Mouse (Mus musculus) forebrain, embryonic 14.5 days (tissue): ENCODE measurements at regions not wholly inside any gene's neighbourhood (a gene's known extent, or its start where the extent isn't known, plus 50 kb on each side); places are given as distances from the start of the nearest gene placed in this dataset.

ENCODE experiments used
- ATAC-seq: fragments of 200-750 bp; cut with Nextera tagmentation; 2 replicates; pipeline ENCODE4 v1.8.0; 2017; ENCODE audit warnings: mild to moderate bottlenecking, moderate library complexity
- DNase-seq: peaks from one replicate; pipeline ENCODE4 v3.0.0-alpha.2; 2015; ENCODE audit warnings: low spot score
- H3K27ac ChIP-seq: fragments of 300-500 bp; sonication (generic); 2 replicates; pipeline ENCODE4 v1.5.1; 2014; ENCODE audit warnings: low read depth, mild to moderate bottlenecking, control low read depth, low read length, moderate library complexity
- H3K27me3 ChIP-seq: fragments of 300-500 bp; sonication (generic); replicated peaks from 2 replicates; pipeline ENCODE4 v1.6.1; 2014; ENCODE audit warnings: low read length, control low read depth, mixed read lengths; ENCODE audit not compliant: control insufficient read depth, insufficient read depth
- H3K36me3 ChIP-seq: fragments of 300-500 bp; sonication (generic); 2 replicates; pipeline ENCODE4 v1.6.1; 2014; ENCODE audit warnings: low read length, control low read depth; ENCODE audit not compliant: control insufficient read depth, insufficient read depth
- H3K4me1 ChIP-seq: fragments of 300-500 bp; sonication (generic); 2 replicates; pipeline ENCODE4 v1.6.1; 2014; ENCODE audit warnings: antibody characterized with exemption, low read length, control low read depth; ENCODE audit not compliant: control insufficient read depth, insufficient read depth
- H3K4me2 ChIP-seq: fragments of 300-500 bp; sonication (generic); 2 replicates; pipeline ENCODE4 v1.6.1; 2014; ENCODE audit warnings: mild to moderate bottlenecking, control low read depth, low read length
- H3K4me3 ChIP-seq: fragments of 300-500 bp; sonication (generic); 2 replicates; pipeline ENCODE4 v1.5.1; 2014; ENCODE audit warnings: low read depth, low read length, control low read depth
- H3K9ac ChIP-seq: fragments of 300-500 bp; sonication (generic); 2 replicates; pipeline ENCODE4 v1.6.1; 2014; ENCODE audit warnings: mild to moderate bottlenecking, low read length, control low read depth, moderate library complexity
- H3K9me3 ChIP-seq: fragments of 300-500 bp; sonication (generic); replicated peaks from 2 replicates; pipeline ENCODE4 v1.6.1; 2016; ENCODE audit warnings: low read length, control low read depth, mixed read lengths; ENCODE audit not compliant: control insufficient read depth
- WGBS: fragments of 180-500 bp; shearing (Covaris S2); extraction: QIAGEN DNeasy Blood & Tissue Kit; methylation state at CpG from one replicate; pipeline ENCODE4 v1.1.7; 2014; 5-methylcytosine and 5-hydroxymethylcytosine counted together

DNA sequence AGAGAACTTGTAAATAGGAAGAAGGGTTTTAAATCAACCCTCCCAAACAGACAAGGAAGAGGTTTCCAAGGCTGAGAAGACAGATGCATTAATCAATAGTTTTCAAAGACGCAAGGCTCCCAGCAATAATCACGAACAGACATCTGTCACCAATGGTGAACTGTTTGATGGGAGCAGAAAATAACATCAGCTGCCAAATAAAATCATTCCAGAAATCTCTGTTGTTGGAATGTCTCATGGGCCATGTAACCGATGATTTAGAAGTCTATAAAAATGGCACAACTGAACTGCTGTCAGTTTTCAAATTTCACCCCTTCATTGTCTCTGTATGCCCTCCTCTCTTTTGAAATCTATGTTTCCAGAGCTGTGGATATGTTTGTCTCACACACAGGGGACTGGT, 152.7 kb downstream of the Ccdc71l start:
- no peaks in the 10 kb centered on the region for H3K9me3 ChIP-seq
- H3K4me1 ChIP-seq, result no peaks in the 10 kb centered on the region
- H3K9ac ChIP-seq, result no peak overlapping the region
- no peaks in the 10 kb centered on the region for H3K27me3 ChIP-seq
- H3K27ac ChIP-seq, result no peak overlapping the region
- DNase-seq, result no peak
- no peak overlapping the region for H3K4me2 ChIP-seq
- H3K4me3 ChIP-seq, result no peak overlapping the region
- 93% methylated on average over 3 of the region's 3 CpGs for WGBS
- no peaks in the 10 kb centered on the region for H3K36me3 ChIP-seq
- ATAC-seq, result no peak

DNA sequence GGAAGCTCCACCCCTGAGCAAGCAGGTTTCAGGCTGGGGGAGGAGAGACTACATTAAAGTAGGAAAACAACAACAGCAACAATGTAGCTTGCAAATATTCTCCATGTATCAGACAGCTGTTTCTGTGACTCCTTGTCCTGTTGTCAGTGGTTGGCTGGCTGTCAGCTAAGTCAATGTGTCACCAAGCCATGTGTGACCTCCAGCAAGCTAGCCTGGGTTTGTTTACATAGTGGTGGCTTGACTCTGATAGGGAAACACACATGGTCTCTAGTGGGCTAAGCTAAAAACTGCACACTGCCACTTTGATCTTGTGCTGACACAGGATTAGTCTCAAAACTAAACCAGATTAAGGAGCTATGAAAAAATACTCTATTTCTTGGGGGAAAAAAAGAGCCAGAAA, 155.1 kb downstream of the Ccdc71l start:
- ATAC-seq (no peak), DNase-seq (no peak)
- Histone ChIP-seq H3K9me3 (no peaks in the 10 kb centered on the region), H3K27ac (no peak overlapping the region), H3K4me1 (no peaks in the 10 kb centered on the region), H3K27me3 (no peaks in the 10 kb centered on the region), H3K9ac (no peak overlapping the region), H3K36me3 (no peaks in the 10 kb centered on the region), H3K4me2 (no peak overlapping the region), H3K4me3 (no peak overlapping the region)

DNA sequence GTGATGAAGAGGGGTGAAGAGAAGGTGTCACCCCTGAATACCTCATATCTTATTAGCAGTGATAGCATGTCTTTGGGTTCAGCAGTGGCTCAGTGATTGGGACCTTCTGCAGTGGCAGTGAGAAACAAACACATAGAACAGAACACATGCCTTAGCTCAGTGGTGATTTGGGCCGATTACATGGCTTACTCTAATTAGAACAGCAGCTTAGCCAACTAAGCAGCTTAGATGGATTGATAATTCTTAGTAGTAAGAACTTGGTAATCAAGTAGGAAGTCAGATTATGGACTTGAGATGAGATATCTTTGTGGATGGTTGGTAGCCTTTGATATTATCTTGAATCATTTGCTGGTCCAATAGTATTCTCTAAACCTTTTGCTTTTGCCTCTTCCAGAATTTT, 167.0 kb downstream of the Ccdc71l start:
- H3K36me3 ChIP-seq, result no peaks in the 10 kb centered on the region
- no peak overlapping the region for H3K9ac ChIP-seq
- no peak for DNase-seq
- H3K9me3 ChIP-seq, result peaks cover 12% of the 10 kb centered on the region
- no peak overlapping the region for H3K4me3 ChIP-seq
- WGBS, result 93% methylated on average over 1 of the region's 1 CpGs
- no peaks in the 10 kb centered on the region for H3K27me3 ChIP-seq
- H3K27ac ChIP-seq, result no peak overlapping the region
- H3K4me2 ChIP-seq, result no peak overlapping the region
- H3K4me1 ChIP-seq, result no peaks in the 10 kb centered on the region
- ATAC-seq, result no peak

DNA sequence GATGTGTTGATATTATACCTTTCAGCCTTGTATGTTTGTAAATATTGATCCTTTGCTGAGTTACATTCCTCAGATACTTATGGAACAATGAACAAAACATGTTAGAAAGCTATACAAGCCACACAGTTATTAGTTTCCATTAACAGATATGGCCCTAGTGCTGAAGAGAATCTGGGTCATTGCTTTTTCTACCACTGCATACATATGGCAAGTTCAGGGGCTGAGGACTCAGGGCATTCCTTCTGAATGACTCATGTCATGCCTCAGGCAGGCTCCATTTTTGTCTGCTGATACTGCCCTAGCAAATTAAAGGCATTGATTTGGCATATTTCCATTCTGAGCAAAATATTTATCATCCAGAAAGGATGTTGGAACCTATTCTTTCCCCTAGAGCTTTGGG, 167.9 kb downstream of the Ccdc71l start:
- H3K4me3 ChIP-seq, result no peak overlapping the region
- no peak overlapping the region for H3K27ac ChIP-seq
- DNase-seq, result no peak
- no peak overlapping the region for H3K4me2 ChIP-seq
- ATAC-seq, result no peak
- H3K27me3 ChIP-seq, result no peaks in the 10 kb centered on the region
- no peaks in the 10 kb centered on the region for H3K36me3 ChIP-seq
- no peak overlapping the region for H3K9ac ChIP-seq
- H3K4me1 ChIP-seq, result no peaks in the 10 kb centered on the region
- H3K9me3 ChIP-seq, result peaks cover 12% of the 10 kb centered on the region

DNA sequence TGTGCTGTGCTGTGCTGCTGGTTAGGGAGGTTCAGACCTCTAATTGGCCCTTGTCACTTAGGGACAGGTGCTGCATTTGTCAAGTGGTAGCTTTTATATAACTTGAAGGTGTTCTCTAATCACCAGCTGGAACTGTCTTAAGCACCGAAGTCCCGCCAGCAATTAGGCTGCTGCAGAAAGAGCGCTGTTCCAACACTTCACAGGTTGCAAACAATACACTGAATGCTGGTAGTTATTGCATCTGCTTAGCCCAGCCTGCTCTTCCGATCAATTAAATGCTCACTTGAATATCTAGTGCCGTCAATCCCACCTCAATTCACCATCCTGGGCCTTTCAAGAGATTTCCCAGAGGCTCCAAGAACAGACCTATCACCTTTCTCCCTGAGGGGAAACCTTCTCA, 175.3 kb downstream of the Ccdc71l start:
- H3K9me3 ChIP-seq, result peaks cover 4% of the 10 kb centered on the region
- H3K4me3 ChIP-seq, result no peak overlapping the region
- ATAC-seq, result peak; percentile 67
- WGBS, result 42% methylated on average over 5 of the region's 5 CpGs
- H3K4me1 ChIP-seq, result no peaks in the 10 kb centered on the region
- H3K36me3 ChIP-seq, result no peaks in the 10 kb centered on the region
- H3K27me3 ChIP-seq, result no peaks in the 10 kb centered on the region
- no peak overlapping the region for H3K27ac ChIP-seq
- H3K9ac ChIP-seq, result no peak overlapping the region
- H3K4me2 ChIP-seq, result no peak overlapping the region
- peak; percentile 19 for DNase-seq

DNA sequence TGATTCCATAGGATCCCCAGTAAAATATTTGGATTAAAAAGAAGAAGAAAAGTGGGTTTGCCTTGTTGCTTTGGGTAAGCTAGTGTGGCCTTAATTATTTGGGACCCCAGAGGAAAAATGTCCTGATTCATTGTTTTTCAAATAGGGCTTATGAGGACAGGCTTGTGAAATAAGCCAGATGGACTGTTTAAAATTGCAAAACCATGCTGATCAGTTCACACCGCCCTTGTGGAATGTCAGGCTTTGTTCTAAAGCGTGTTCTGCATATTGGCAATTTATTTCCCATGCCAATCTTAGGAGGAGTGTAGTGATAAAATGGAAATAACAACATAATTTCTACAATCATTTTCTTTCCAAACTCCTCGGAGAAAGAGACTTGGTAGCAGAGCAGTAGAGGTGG, 189.3 kb downstream of the Ccdc71l start:
- no peak overlapping the region for H3K4me3 ChIP-seq
- H3K9me3 ChIP-seq, result no peaks in the 10 kb centered on the region
- H3K27ac ChIP-seq, result no peak overlapping the region
- H3K9ac ChIP-seq, result no peak overlapping the region
- DNase-seq (peak; percentile 7), ATAC-seq (no peak)
- H3K4me2 ChIP-seq, result no peak overlapping the region
- no peaks in the 10 kb centered on the region for H3K27me3 ChIP-seq
- no peaks in the 10 kb centered on the region for H3K36me3 ChIP-seq
- H3K4me1 ChIP-seq, result no peaks in the 10 kb centered on the region
- WGBS, result 53% methylated on average over 3 of the region's 3 CpGs

DNA sequence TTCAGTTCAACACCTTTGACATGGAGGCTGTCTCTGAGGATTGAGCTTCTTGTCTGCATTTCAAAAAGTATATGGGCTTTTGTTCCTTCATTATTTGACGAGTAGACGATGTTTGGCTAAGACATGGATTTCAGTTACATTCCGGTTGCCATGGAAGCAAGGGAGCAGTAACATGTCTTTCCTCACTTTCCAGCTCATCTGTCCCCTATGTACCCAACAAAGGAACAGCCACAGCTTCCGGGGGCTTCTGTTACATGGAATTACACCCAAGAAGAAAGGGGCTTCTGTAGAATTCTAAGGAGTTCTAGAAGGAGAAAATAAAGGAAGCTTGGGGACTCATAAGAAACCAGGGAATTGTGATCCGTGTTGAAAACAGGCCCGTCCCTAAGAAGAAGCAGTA, 202.8 kb downstream of the Ccdc71l start:
- 66% methylated on average over 6 of the region's 6 CpGs for WGBS
- Histone ChIP-seq H3K4me1 (no peaks in the 10 kb centered on the region), H3K27me3 (no peaks in the 10 kb centered on the region), H3K27ac (no peak overlapping the region), H3K36me3 (no peaks in the 10 kb centered on the region), H3K9me3 (no peaks in the 10 kb centered on the region), H3K4me2 (no peak overlapping the region), H3K9ac (no peak overlapping the region), H3K4me3 (no peak overlapping the region)
- peak; percentile 3 for DNase-seq
- ATAC-seq, result no peak

DNA sequence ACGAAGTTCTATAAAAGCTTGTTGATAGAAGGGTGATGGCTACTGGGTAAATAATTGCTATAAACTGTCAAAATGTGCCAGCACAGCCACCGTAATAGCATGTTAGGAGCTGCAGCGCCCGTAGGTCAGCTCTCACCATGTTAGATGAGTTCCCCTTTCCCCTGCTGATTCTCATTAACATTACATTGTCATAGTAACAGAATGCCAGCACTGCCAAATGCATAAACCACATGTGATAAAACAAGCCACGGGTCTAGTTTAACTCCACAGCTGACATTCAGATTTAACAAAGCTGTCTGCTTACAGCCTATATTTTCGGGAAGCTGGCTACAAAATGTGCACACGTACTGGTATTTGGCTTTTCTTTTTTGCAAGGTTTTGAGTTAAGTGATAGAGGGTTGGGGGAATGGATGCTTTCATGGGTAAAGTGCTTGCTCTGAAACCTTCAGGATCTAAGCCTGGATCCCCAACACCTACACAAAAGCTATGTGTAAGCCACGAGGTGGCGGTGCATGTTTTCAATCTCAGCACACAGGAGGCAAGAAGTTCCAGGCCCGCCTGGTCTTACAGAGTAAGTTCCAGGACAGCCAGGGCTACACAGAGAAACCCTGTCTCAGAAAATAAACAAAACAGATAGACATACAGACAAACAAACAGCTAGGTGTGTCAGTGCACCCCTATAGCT, 217.1 kb upstream of the Nampt start:
- H3K27me3 ChIP-seq, result no peaks in the 10 kb centered on the region
- H3K4me2 ChIP-seq, result no peak overlapping the region
- peak; percentile 22 for DNase-seq
- 80% methylated on average over 10 of the region's 10 CpGs for WGBS
- H3K27ac ChIP-seq, result no peak overlapping the region
- H3K36me3 ChIP-seq, result no peaks in the 10 kb centered on the region
- ATAC-seq, result 0 out of 2 replicates have a peak, but pooled peaks have one; percentile 40
- H3K9me3 ChIP-seq, result no peaks in the 10 kb centered on the region
- no peak overlapping the region for H3K9ac ChIP-seq
- H3K4me1 ChIP-seq, result no peaks in the 10 kb centered on the region
- no peak overlapping the region for H3K4me3 ChIP-seq

DNA sequence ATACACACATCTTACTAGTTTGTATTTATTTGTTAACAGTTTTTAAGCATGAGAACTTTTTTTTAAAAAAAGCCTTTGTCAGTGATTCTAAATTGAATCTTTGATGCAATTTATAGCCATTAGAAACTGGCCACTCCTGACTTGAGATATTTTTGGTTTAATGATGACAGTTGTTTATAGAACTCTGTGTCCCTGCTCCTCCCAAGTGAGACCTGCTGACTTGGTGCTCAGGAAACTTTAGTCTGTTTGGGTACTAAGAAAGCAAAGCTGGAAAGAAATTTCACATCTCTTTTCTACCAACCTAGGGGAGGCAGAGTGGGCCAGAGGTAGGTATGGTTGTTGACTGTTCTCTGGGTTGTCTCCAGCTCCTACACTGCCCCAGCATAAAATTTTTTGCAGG, 214.0 kb upstream of the Nampt start:
- no peak for ATAC-seq
- Histone ChIP-seq H3K36me3 (no peaks in the 10 kb centered on the region), H3K4me3 (no peak overlapping the region), H3K4me2 (no peak overlapping the region), H3K27me3 (no peaks in the 10 kb centered on the region), H3K9me3 (no peaks in the 10 kb centered on the region), H3K4me1 (no peaks in the 10 kb centered on the region), H3K9ac (no peak overlapping the region), H3K27ac (no peak overlapping the region)
- DNase-seq, result no peak
